Mouse (Mus musculus): ENCODE results near the gene Cdca3. TPM values are rescaled to one million over a fixed set of nuclear protein-coding genes. Genes with fewer than 3 reads are reported as not detected.
"Not testable (repeated sequence)": the region's sequence is repeated elsewhere in the genome, so short reads cannot be mapped to it uniquely, and the experiment has no call there.

Gene Cdca3
- polyA plus RNA-seq, 1 experiment from 2014 or later = 8.2 TPM

GRCm38 (mm10) chr6:124789519-124789918 is 39.8 kb upstream of the Cdca3 start:
- Histone ChIP-seq H3K4me3 (ENCODE audit: low read depth, low read length) (no peak overlapping the region), H3K9ac (replicated peaks; ENCODE audit: low read depth) (no peak overlapping the region), H3K9me3 (ENCODE audit: low read length) (no peaks in the 10 kb centered on the region), H3K27me3 (replicated peaks; ENCODE audit: insufficient read depth, low read length) (no peaks in the 10 kb centered on the region), H3K4me1 (ENCODE audit: insufficient read depth, low read depth, low read length) (no peaks in the 10 kb centered on the region), H3K36me3 (ENCODE audit: insufficient read depth, low read length) (no peaks in the 10 kb centered on the region), H3K4me2 (replicated peaks; ENCODE audit: low read depth, low read length) (no peak overlapping the region), H3K27ac (ENCODE audit: low read length) (no peak overlapping the region)
- ATAC-seq = no peak
- DNase-seq (ENCODE audit: low spot score) = no peak
- TF ChIP-seq CTCF (IDR thresholded peaks at IDR 0.05) (no peak), EP300 (IDR thresholded peaks at IDR 0.05) (no peak)
- WGBS = 66% methylated on average over 4 of the region's 4 CpGs

- H3K4me3 ChIP-seq (ENCODE audit: low read depth, low read length) = no peak overlapping the region
- no peak overlapping the region for H3K9ac ChIP-seq (replicated peaks; ENCODE audit: low read depth)
- ATAC-seq = no peak
- no peaks in the 10 kb centered on the region for H3K4me1 ChIP-seq (ENCODE audit: insufficient read depth, low read depth, low read length)
- no peak overlapping the region for H3K4me2 ChIP-seq (replicated peaks; ENCODE audit: low read depth, low read length)
- no peaks in the 10 kb centered on the region for H3K36me3 ChIP-seq (ENCODE audit: insufficient read depth, low read length)
- H3K9me3 ChIP-seq (ENCODE audit: low read length) = no peaks in the 10 kb centered on the region
- TF ChIP-seq EP300 (IDR thresholded peaks at IDR 0.05) (no peak), CTCF (IDR thresholded peaks at IDR 0.05) (no peak)
- WGBS = 42% methylated on average over 4 of the region's 4 CpGs
- no peak for DNase-seq (ENCODE audit: low spot score)
- no peaks in the 10 kb centered on the region for H3K27me3 ChIP-seq (replicated peaks; ENCODE audit: insufficient read depth, low read length)
- no peak overlapping the region for H3K27ac ChIP-seq (ENCODE audit: low read length)
Measured at GRCm38 (mm10) chr6:124790121-124790520, 39.2 kb upstream of the Cdca3 start.

- H3K4me2 ChIP-seq (replicated peaks; ENCODE audit: low read depth, low read length) = no peak overlapping the region
- WGBS = 75% methylated on average over 3 of the region's 3 CpGs
Measured at GRCm38 (mm10) chr6:124791911-124792310, 37.4 kb upstream of the Cdca3 start.

GRCm38 (mm10) chr6:124795781-124796180 is 33.6 kb upstream of the Cdca3 start:
- DNase-seq (ENCODE audit: low spot score) (no peak), ATAC-seq (no peak)
- TF ChIP-seq EP300 (IDR thresholded peaks at IDR 0.05) (no peak), CTCF (IDR thresholded peaks at IDR 0.05) (no peak)
- no peaks in the 10 kb centered on the region for H3K36me3 ChIP-seq (ENCODE audit: insufficient read depth, low read length)
- no peaks in the 10 kb centered on the region for H3K27me3 ChIP-seq (replicated peaks; ENCODE audit: insufficient read depth, low read length)
- no peak overlapping the region for H3K4me3 ChIP-seq (ENCODE audit: low read depth, low read length)
- no peak overlapping the region for H3K9ac ChIP-seq (replicated peaks; ENCODE audit: low read depth)
- no peaks in the 10 kb centered on the region for H3K9me3 ChIP-seq (ENCODE audit: low read length)
- no peaks in the 10 kb centered on the region for H3K4me1 ChIP-seq (ENCODE audit: insufficient read depth, low read depth, low read length)
- WGBS = 72% methylated on average over 4 of the region's 4 CpGs
- no peak overlapping the region for H3K27ac ChIP-seq (ENCODE audit: low read length)
- H3K4me2 ChIP-seq (replicated peaks; ENCODE audit: low read depth, low read length) = no peak overlapping the region

More at GRCm38 (mm10) chr6:124791911-124792310, 37.4 kb upstream of the Cdca3 start:
- no peaks in the 10 kb centered on the region for H3K9me3 ChIP-seq (ENCODE audit: low read length)
- DNase-seq (ENCODE audit: low spot score) (no peak), ATAC-seq (no peak)
- no peaks in the 10 kb centered on the region for H3K36me3 ChIP-seq (ENCODE audit: insufficient read depth, low read length)
- H3K4me1 ChIP-seq (ENCODE audit: insufficient read depth, low read depth, low read length) = no peaks in the 10 kb centered on the region
- H3K9ac ChIP-seq (replicated peaks; ENCODE audit: low read depth) = no peak overlapping the region
- H3K27me3 ChIP-seq (replicated peaks; ENCODE audit: insufficient read depth, low read length) = no peaks in the 10 kb centered on the region
- no peak overlapping the region for H3K4me3 ChIP-seq (ENCODE audit: low read depth, low read length)
- TF ChIP-seq CTCF (IDR thresholded peaks at IDR 0.05) = no peak
- TF ChIP-seq EP300 (IDR thresholded peaks at IDR 0.05) = no peak
- H3K27ac ChIP-seq (ENCODE audit: low read length) = no peak overlapping the region

- H3K36me3 ChIP-seq (ENCODE audit: insufficient read depth, low read length) = no peaks in the 10 kb centered on the region
- DNase-seq (ENCODE audit: low spot score) (no peak), ATAC-seq (no peak)
- no peaks in the 10 kb centered on the region for H3K27me3 ChIP-seq (replicated peaks; ENCODE audit: insufficient read depth, low read length)
- H3K4me2 ChIP-seq (replicated peaks; ENCODE audit: low read depth, low read length) = no peak overlapping the region
- H3K4me1 ChIP-seq (ENCODE audit: insufficient read depth, low read depth, low read length) = no peaks in the 10 kb centered on the region
- 70% methylated on average over 2 of the region's 2 CpGs for WGBS
- H3K4me3 ChIP-seq (ENCODE audit: low read depth, low read length) = no peak overlapping the region
- TF ChIP-seq EP300 (IDR thresholded peaks at IDR 0.05) (no peak), CTCF (IDR thresholded peaks at IDR 0.05) (no peak)
- H3K9me3 ChIP-seq (ENCODE audit: low read length) = no peaks in the 10 kb centered on the region
- no peak overlapping the region for H3K9ac ChIP-seq (replicated peaks; ENCODE audit: low read depth)
- H3K27ac ChIP-seq (ENCODE audit: low read length) = no peak overlapping the region
Measured at GRCm38 (mm10) chr6:124796200-124796599, 33.1 kb upstream of the Cdca3 start.

- not testable (repeated sequence) for H3K36me3 ChIP-seq (ENCODE audit: insufficient read depth, low read length); DNase-seq (ENCODE audit: low spot score); H3K27me3 ChIP-seq (replicated peaks; ENCODE audit: insufficient read depth, low read length); H3K4me1 ChIP-seq (ENCODE audit: insufficient read depth, low read depth, low read length); H3K9ac ChIP-seq (replicated peaks; ENCODE audit: low read depth); H3K27ac ChIP-seq (ENCODE audit: low read length); H3K9me3 ChIP-seq (ENCODE audit: low read length); ATAC-seq; H3K4me2 ChIP-seq (replicated peaks; ENCODE audit: low read depth, low read length); H3K4me3 ChIP-seq (ENCODE audit: low read depth, low read length)
- 7% methylated on average over 5 of the region's 9 CpGs for WGBS
Measured at GRCm38 (mm10) chr6:124802400-124802799, 26.9 kb upstream of the Cdca3 start.

- TF ChIP-seq CTCF (IDR thresholded peaks at IDR 0.05) = no peak
- no peak for TF ChIP-seq EP300 (IDR thresholded peaks at IDR 0.05)
- Histone ChIP-seq H3K9me3 (ENCODE audit: low read length) (no peaks in the 10 kb centered on the region), H3K4me3 (ENCODE audit: low read depth, low read length) (no peak overlapping the region), H3K27ac (ENCODE audit: low read length) (no peak overlapping the region), H3K36me3 (ENCODE audit: insufficient read depth, low read length) (no peaks in the 10 kb centered on the region), H3K9ac (replicated peaks; ENCODE audit: low read depth) (no peak overlapping the region), H3K4me2 (replicated peaks; ENCODE audit: low read depth, low read length) (no peak overlapping the region), H3K4me1 (ENCODE audit: insufficient read depth, low read depth, low read length) (peaks cover 7% of the 10 kb centered on the region), H3K27me3 (replicated peaks; ENCODE audit: insufficient read depth, low read length) (no peaks in the 10 kb centered on the region)
- ATAC-seq = no peak
- no peak for DNase-seq (ENCODE audit: low spot score)
- 79% methylated on average over 3 of the region's 3 CpGs for WGBS
Measured at GRCm38 (mm10) chr6:124803061-124803460, 26.3 kb upstream of the Cdca3 start.

GRCm38 (mm10) chr6:124803691-124804090 is 25.7 kb upstream of the Cdca3 start:
- not testable (repeated sequence) for H3K36me3 ChIP-seq (ENCODE audit: insufficient read depth, low read length); H3K27ac ChIP-seq (ENCODE audit: low read length); H3K9me3 ChIP-seq (ENCODE audit: low read length); ATAC-seq; H3K4me2 ChIP-seq (replicated peaks; ENCODE audit: low read depth, low read length); H3K9ac ChIP-seq (replicated peaks; ENCODE audit: low read depth); DNase-seq (ENCODE audit: low spot score); H3K4me3 ChIP-seq (ENCODE audit: low read depth, low read length); H3K27me3 ChIP-seq (replicated peaks; ENCODE audit: insufficient read depth, low read length); H3K4me1 ChIP-seq (ENCODE audit: insufficient read depth, low read depth, low read length)
- WGBS = 98% methylated on average over 4 of the region's 4 CpGs
